In the genomic region with DNA sequence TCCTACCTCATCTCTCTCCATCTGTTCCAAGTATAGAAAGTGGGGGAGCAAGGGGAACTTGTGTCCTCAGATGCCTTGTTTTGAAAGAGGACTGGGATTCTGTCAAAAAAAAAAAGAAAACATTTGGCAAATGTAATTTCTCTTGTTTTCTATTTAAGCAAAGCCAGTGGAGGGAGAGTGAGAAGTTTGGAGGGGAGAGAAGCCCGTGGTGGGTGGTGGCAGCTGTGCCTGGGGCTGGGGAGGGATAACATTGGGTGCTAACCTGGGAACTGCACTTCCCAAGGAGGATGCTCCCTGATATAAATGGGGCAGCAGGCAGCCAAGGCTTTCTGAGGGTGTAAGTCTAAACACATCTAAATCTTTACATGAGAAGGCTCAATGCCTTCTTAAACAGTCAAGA, we compare ENCODE assay signal across 21 mouse cellular contexts.
"Had no signal": no experiment of that assay in that cellular context is flagged by ENCODE, and none has a peak within 500 bp of the region (broad histone marks: within the 10 kb centered on the region; RNA-seq: fewer than 3 reads in every experiment).

No protein-coding gene starts in this region.

- H3K4me3 ChIP-seq: heart, embryonic 10.5 days; heart, embryonic 12.5 days; hindbrain, embryonic 13.5 days; hindbrain, embryonic 15.5 days; layer of hippocampus, adult 2 months; left cerebral cortex, adult 2 months; limb, embryonic 10.5 days; limb, embryonic 12.5 days; liver, embryonic 13.5 days had no signal

- H3K27ac ChIP-seq: heart, embryonic 10.5 days; hindbrain, embryonic 13.5 days; hindbrain, embryonic 15.5 days; hindbrain, postnatal 0 days; layer of hippocampus, adult 2 months; left cerebral cortex, adult 2 months; limb, embryonic 10.5 days; limb, embryonic 12.5 days; liver, embryonic 13.5 days had no signal

- DNase-seq: gastrocnemius, postnatal 14 days; gastrocnemius, postnatal 36 days; heart, adult 18-20 months; heart, postnatal 14 days; heart, postnatal 36 days; kidney, adult 18-20 months; kidney, adult 8-10 months; kidney, postnatal 10 days; kidney, postnatal 25 days; kidney, postnatal 4 days; liver had no signal
